Mouse (Mus musculus) hindbrain, embryonic 11.5 days (tissue): ENCODE measurements around the gene Glod4. TPM values are rescaled to one million over a fixed set of nuclear protein-coding genes. Genes with fewer than 3 reads are reported as not detected.

Experiments
- ATAC-seq: fragments of 200-750 bp; cut with Nextera tagmentation; 2 replicates; pipeline ENCODE4 v1.8.0; 2017; ENCODE audit warnings: mild to moderate bottlenecking, moderate TSS enrichment, moderate library complexity; ENCODE audit not compliant: low FRiP score
- DNase-seq: peaks from one replicate; pipeline ENCODE4 v3.0.0-alpha.2; 2015; ENCODE audit warnings: low spot score
- H3K27ac ChIP-seq: fragments of 300-500 bp; sonication (generic); 2 replicates; pipeline ENCODE4 v1.5.1; 2014; ENCODE audit warnings: mild to moderate bottlenecking, low read depth, low read length
- H3K27me3 ChIP-seq: fragments of 300-500 bp; sonication (generic); 2 replicates; pipeline ENCODE4 v1.6.1; 2014; ENCODE audit warnings: mild to moderate bottlenecking, low read length, moderate library complexity, mixed read lengths; ENCODE audit not compliant: control insufficient read depth, insufficient read depth
- H3K36me3 ChIP-seq: fragments of 300-500 bp; sonication (generic); 2 replicates; pipeline ENCODE4 v1.6.1; 2014; ENCODE audit warnings: mild to moderate bottlenecking, low read length, moderate library complexity, mixed read lengths; ENCODE audit not compliant: control insufficient read depth, insufficient read depth
- H3K4me1 ChIP-seq: fragments of 300-500 bp; sonication (generic); replicated peaks from 2 replicates; pipeline ENCODE4 v1.6.1; 2014; ENCODE audit warnings: low read length, mixed read lengths; ENCODE audit not compliant: control insufficient read depth, insufficient read depth
- H3K4me2 ChIP-seq: fragments of 300-500 bp; sonication (generic); replicated peaks from 2 replicates; pipeline ENCODE4 v1.6.1; 2014; ENCODE audit warnings: mild to moderate bottlenecking, low read depth, low read length
- H3K4me3 ChIP-seq: fragments of 300-500 bp; sonication (generic); 2 replicates; pipeline ENCODE4 v1.5.1; 2014; ENCODE audit warnings: low read depth, low read length
- H3K9ac ChIP-seq: fragments of 300-500 bp; sonication (generic); 2 replicates; pipeline ENCODE4 v1.6.1; 2014; ENCODE audit warnings: low read depth, low read length
- H3K9me3 ChIP-seq: fragments of 300-500 bp; sonication (generic); 2 replicates; pipeline ENCODE4 v1.6.1; 2016; ENCODE audit warnings: low read length; ENCODE audit not compliant: control insufficient read depth
- WGBS: fragments of 180-500 bp; shearing (Covaris S2); extraction: QIAGEN DNeasy Blood & Tissue Kit; methylation state at CpG from one replicate; pipeline ENCODE4 v1.1.7; 2014; 5-methylcytosine and 5-hydroxymethylcytosine counted together
- polyA plus RNA-seq: library from polyadenylated mRNA; unstranded; fragments of >200 nt; fragmentation: Nextera tagmentation; extraction: Ambion mirVana; gene quantifications from 2 replicates; pipeline ENCODE4 v1.2.1, GENCODE M21; 2014

The Glod4 gene
- polyA plus RNA-seq, 1 experiment from 2014 or later: 132 TPM

GRCm38 (mm10) chr11:76130859-76131258, 112.7 kb downstream of the Glod4 start:
- H3K27me3 ChIP-seq: no peaks in the 10 kb centered on the region
- H3K27ac ChIP-seq: no peak overlapping the region
- H3K4me3 ChIP-seq: no peak overlapping the region
- H3K9ac ChIP-seq: no peak overlapping the region
- H3K4me1 ChIP-seq: no peaks in the 10 kb centered on the region
- no peaks in the 10 kb centered on the region for H3K9me3 ChIP-seq
- ATAC-seq (no peak), DNase-seq (no peak)
- 89% methylated on average over 5 of the region's 5 CpGs for WGBS
- H3K36me3 ChIP-seq: 0 out of 2 replicates have a peak, but pooled peaks cover 2% of the 10 kb centered on the region
- no peak overlapping the region for H3K4me2 ChIP-seq

DNA sequence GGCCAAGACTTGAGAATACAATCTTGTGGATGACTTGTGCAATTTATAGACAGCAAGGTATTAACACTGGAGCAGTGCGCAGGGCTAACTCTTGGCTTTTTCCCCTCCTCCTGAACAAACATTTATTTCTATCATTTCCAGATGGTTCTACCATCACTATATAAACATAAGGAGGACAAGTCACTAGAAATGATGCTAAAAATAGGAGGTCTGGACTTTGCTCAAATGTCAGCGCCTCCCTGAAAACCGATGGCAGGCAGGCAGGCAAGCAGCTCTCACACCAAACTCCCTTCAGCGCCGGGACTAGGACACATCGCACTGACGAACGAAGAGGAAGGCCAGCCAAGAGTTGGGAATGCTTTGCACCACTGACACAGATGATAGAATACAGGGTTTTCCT, 118.1 kb downstream of the Glod4 start:
- Histone ChIP-seq H3K4me2 (no peak overlapping the region), H3K27me3 (no peaks in the 10 kb centered on the region), H3K27ac (no peak overlapping the region), H3K36me3 (0 out of 2 replicates have a peak, but pooled peaks cover 2% of the 10 kb centered on the region), H3K9ac (no peak overlapping the region), H3K9me3 (no peaks in the 10 kb centered on the region), H3K4me1 (no peaks in the 10 kb centered on the region), H3K4me3 (no peak overlapping the region)
- ATAC-seq: no peak
- 83% methylated on average over 8 of the region's 8 CpGs for WGBS
- no peak for DNase-seq

DNA sequence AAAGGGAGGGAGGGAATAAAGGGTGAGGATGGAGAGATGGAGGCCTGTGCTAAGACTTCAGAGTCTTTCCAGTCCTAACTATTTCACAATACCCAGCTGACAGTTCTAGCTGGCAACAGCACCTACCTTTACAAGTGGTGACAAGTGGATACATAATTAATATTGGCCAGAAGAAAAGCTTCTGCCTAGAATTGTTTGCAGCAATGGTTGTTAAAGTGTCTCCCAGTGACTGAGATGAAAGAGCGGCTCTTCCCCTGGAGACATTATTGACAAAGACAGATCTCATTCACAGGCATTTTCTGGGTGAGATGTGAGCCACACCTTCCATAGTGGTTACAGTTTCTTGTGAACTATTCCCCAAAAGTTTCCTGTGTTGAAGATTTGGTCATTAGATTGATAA, 120.0 kb downstream of the Glod4 start:
- no peaks in the 10 kb centered on the region for H3K4me1 ChIP-seq
- 97% methylated on average over 1 of the region's 1 CpGs for WGBS
- DNase-seq (no peak), ATAC-seq (no peak)
- H3K4me2 ChIP-seq: no peak overlapping the region
- no peak overlapping the region for H3K27ac ChIP-seq
- no peaks in the 10 kb centered on the region for H3K9me3 ChIP-seq
- H3K36me3 ChIP-seq: 0 out of 2 replicates have a peak, but pooled peaks cover 2% of the 10 kb centered on the region
- H3K4me3 ChIP-seq: no peak overlapping the region
- H3K27me3 ChIP-seq: no peaks in the 10 kb centered on the region
- H3K9ac ChIP-seq: no peak overlapping the region

GRCm38 (mm10) chr11:76122571-76122970, 121.0 kb downstream of the Glod4 start:
- Histone ChIP-seq H3K27me3 (no peaks in the 10 kb centered on the region), H3K4me3 (no peak overlapping the region), H3K9me3 (no peaks in the 10 kb centered on the region), H3K4me1 (no peaks in the 10 kb centered on the region), H3K27ac (no peak overlapping the region), H3K4me2 (no peak overlapping the region), H3K36me3 (no peaks in the 10 kb centered on the region), H3K9ac (no peak overlapping the region)
- 94% methylated on average over 2 of the region's 2 CpGs for WGBS
- ATAC-seq: no peak
- no peak for DNase-seq

- DNase-seq (no peak), ATAC-seq (no peak)
- Histone ChIP-seq H3K4me1 (no peaks in the 10 kb centered on the region), H3K27ac (no peak overlapping the region), H3K4me2 (no peak overlapping the region), H3K27me3 (no peaks in the 10 kb centered on the region), H3K4me3 (no peak overlapping the region), H3K36me3 (no peaks in the 10 kb centered on the region), H3K9ac (no peak overlapping the region), H3K9me3 (no peaks in the 10 kb centered on the region)
- 87% methylated on average over 4 of the region's 4 CpGs for WGBS
These were observed 122.4 kb downstream of the Glod4 start for GRCm38 (mm10) chr11:76121086-76121485.

- 75% methylated on average over 10 of the region's 10 CpGs for WGBS
- no peaks in the 10 kb centered on the region for H3K9me3 ChIP-seq
These were observed 123.1 kb downstream of the Glod4 start for GRCm38 (mm10) chr11:76120407-76120901.

DNA sequence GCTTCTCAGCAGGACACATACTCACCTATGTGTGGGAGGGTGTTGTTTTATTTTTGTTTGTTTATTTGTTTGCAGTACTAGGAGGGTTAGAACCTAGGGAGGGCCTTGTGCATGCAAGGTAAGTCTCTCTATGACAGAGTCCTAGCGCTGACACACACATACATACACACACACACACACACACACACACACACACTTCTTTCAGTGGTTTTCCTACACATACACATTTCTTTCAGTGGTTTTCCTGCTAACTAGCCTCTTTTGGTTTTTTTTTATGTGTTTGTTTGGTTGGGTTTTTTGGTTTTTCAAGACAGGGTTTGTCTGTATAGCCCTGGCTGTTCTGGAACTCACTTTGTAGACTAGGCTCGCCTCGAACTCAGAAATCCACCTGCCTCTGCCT, 133.1 kb downstream of the Glod4 start:
- Histone ChIP-seq H3K27ac (no peak overlapping the region), H3K27me3 (no peaks in the 10 kb centered on the region), H3K4me2 (no peak overlapping the region), H3K4me1 (no peaks in the 10 kb centered on the region), H3K4me3 (no peak overlapping the region), H3K9ac (no peak overlapping the region), H3K9me3 (no peaks in the 10 kb centered on the region), H3K36me3 (no peaks in the 10 kb centered on the region)
- no peak for DNase-seq
- 89% methylated on average over 3 of the region's 3 CpGs for WGBS
- no peak for ATAC-seq

More at GRCm38 (mm10) chr11:76120407-76120901, 123.1 kb downstream of the Glod4 start:
- Histone ChIP-seq H3K9ac (no peak overlapping the region), H3K4me2 (no peak overlapping the region), H3K27me3 (no peaks in the 10 kb centered on the region), H3K27ac (no peak overlapping the region), H3K36me3 (no peaks in the 10 kb centered on the region), H3K4me3 (no peak overlapping the region), H3K4me1 (no peaks in the 10 kb centered on the region)
- DNase-seq (no peak), ATAC-seq (no peak)

DNA sequence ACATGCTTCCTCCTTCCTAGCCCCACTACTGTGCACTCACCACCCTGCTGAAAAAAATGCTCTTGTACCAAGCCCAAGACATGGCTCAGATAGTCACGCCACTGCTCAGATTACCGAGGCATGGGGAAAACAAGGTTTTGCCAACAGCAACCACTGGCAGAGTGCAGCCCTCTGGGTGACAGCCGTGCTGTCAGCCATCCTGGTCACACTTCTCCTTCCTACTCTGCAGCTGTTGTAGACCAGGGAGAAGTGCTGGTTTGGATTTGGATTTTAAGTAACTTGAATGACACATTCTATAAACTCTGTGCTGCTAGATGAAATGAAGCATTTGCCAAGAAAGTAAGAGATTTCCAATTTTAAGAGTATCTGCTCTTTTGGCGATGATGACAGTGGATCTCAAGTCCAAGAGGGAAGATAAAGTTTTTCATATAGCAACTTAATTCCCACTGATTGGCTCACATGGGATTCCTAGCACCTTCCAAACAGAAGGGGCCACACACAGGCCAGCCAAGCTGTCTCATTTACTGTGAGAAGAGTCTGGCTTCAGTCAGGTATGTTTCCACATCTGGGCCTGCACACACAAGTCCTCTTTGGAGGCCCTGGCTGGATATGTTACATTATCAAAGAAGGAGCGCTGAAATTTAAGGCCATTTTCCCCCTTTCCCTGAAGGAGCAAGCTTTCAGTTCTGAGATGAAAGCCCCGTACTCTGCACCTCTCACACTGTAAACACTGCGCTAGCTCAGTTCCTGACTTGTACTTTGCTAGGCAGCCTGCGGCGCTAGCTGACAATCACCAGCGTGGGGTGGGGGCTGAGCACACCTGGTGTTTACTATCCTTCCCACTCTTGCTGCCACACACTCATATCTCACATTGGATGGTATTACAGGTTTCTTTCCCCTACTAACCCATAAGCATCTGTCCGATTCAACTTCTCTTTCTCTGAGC, 136.7 kb downstream of the Glod4 start:
- Histone ChIP-seq H3K4me3 (no peak overlapping the region), H3K27ac (no peak overlapping the region), H3K36me3 (no peaks in the 10 kb centered on the region), H3K4me1 (no peaks in the 10 kb centered on the region), H3K27me3 (no peaks in the 10 kb centered on the region), H3K9me3 (no peaks in the 10 kb centered on the region), H3K4me2 (no peak overlapping the region), H3K9ac (no peak overlapping the region)
- WGBS: 85% methylated on average over 11 of the region's 11 CpGs
- ATAC-seq: no peak
- DNase-seq: no peak

- Histone ChIP-seq H3K27ac (no peak overlapping the region), H3K36me3 (no peaks in the 10 kb centered on the region), H3K27me3 (no peaks in the 10 kb centered on the region), H3K4me1 (no peaks in the 10 kb centered on the region), H3K9me3 (no peaks in the 10 kb centered on the region), H3K9ac (no peak overlapping the region), H3K4me2 (no peak overlapping the region), H3K4me3 (no peak overlapping the region)
- ATAC-seq (no peak), DNase-seq (no peak)
These were observed 142.4 kb downstream of the Glod4 start for GRCm38 (mm10) chr11:76101154-76101553.
